Mouse (Mus musculus) c-Kit-negative CD71-positive TER-119-positive erythroid progenitor cells, embryonic 14.5 days (primary cell): ENCODE measurements around the gene Fam192a.
A peak's percentile ranks its signal among the peaks of the same experiment; 100 is the strongest.

ENCODE experiments used
- DNase-seq: peaks from one replicate; pipeline ENCODE4 v3.0.0-alpha.2; 2013; ENCODE audit warnings: low read depth, low spot score

Gene Fam192a

GRCm38 (mm10) chr8:94532525-94532872 lies 69.3 kb downstream of the Fam192a start:
- DNase-seq: no peak

DNA sequence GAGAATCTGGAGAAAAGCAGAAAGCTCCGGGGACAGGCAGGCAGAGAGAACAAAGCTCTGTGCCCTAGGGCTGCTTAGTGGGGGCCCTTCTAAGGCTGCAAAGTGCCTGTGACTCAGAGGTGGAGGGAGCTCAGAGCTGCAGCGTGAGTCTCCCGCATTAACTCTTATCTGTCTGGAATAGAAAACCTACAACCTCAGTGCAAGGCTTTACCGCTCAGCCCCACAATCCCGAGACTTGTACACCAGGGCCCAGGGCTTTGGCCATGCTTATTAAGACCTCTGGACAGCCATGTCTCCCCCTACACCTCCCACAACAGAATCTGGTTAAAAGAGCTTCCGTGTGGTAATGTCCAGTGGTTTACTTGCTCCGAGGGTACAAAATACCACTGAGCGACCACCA lies 69.8 kb downstream of the Fam192a start:
- no peak for DNase-seq

GRCm38 (mm10) chr8:94530643-94531042 lies 71.2 kb downstream of the Fam192a start:
- no peak for DNase-seq

GRCm38 (mm10) chr8:94529875-94530274 lies 71.9 kb downstream of the Fam192a start:
- no peak for DNase-seq

DNA sequence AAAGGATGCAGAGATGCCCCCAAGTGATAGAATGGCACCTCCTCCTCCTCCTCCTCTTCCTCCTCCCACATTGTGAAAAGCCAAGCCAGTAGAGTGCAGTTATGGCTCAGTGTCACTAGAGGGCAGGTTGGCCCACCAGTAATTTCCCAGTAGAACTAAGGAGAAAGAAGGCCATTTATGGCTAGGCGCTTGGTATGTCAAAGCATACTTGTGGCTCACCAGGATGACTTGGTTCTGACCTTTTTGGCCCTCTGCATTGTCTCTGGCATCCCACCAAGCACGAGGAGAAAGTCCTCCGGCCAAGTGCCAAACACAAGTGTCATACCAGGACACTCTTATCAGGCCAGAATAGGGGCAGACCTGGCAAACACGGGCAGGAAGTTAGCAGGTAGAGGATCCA lies 73.6 kb downstream of the Fam192a start:
- DNase-seq: peak; percentile 6

- DNase-seq: no peak
Measured at GRCm38 (mm10) chr8:94527178-94527577, 74.6 kb downstream of the Fam192a start.

DNA sequence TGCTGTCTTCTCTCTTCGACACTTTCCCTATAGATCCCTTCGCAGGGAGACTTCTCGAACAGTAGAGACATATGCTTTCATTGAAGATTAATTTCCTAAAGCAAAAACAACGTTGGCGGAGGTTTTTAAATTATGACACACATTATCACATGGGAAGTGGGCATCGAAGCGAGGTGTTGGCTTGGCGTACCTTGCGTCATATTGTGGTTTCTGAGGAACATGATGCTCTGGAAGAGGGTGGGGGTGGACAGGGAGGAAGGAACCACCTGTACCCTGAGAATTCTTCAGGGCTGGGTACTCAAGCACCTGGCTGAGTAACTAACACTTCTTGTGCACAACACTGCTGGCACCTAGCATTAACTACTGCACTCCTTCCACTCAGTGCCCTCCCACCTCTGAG lies 77.2 kb downstream of the Fam192a start:
- no peak for DNase-seq
